Mouse (Mus musculus) kidney, postnatal 0 days (tissue): ENCODE measurements around the gene Ube2cbp. TPM values are rescaled to one million over a fixed set of nuclear protein-coding genes. Genes with fewer than 3 reads are reported as not detected.

Source experiments
- ATAC-seq: fragments of 200-750 bp; cut with Nextera tagmentation; replicated peaks from 2 replicates; pipeline ENCODE4 v1.8.0; 2017; ENCODE audit warnings: low read depth, moderate number of reproducible peaks, moderate TSS enrichment, moderate library complexity; ENCODE audit not compliant: low FRiP score
- DNase-seq: peaks from one replicate; pipeline ENCODE4 v3.0.0-alpha.2; 2016; ENCODE audit warnings: low spot score
- H3K27ac ChIP-seq: fragments of 300-500 bp; sonication (generic); 2 replicates; pipeline ENCODE4 v1.5.1; 2014; ENCODE audit warnings: mild to moderate bottlenecking
- H3K27me3 ChIP-seq: fragments of 300-500 bp; sonication (generic); 2 replicates; pipeline ENCODE4 v1.6.1; 2014; ENCODE audit warnings: low read length, mixed read lengths; ENCODE audit not compliant: insufficient read depth
- H3K36me3 ChIP-seq: fragments of 300-500 bp; sonication (generic); 2 replicates; pipeline ENCODE4 v1.6.1; 2014; ENCODE audit warnings: low read length, mixed read lengths; ENCODE audit not compliant: insufficient read depth
- H3K4me1 ChIP-seq: fragments of 300-500 bp; sonication (generic); replicated peaks from 2 replicates; pipeline ENCODE4 v1.6.1; 2014; ENCODE audit warnings: antibody characterized with exemption, low read length, mixed read lengths; ENCODE audit not compliant: insufficient read depth
- H3K4me2 ChIP-seq: fragments of 300-500 bp; sonication (generic); 2 replicates; pipeline ENCODE4 v1.6.1; 2014; ENCODE audit warnings: mild to moderate bottlenecking, low read length, moderate library complexity, mixed read lengths
- H3K4me3 ChIP-seq: fragments of 300-500 bp; sonication (generic); replicated peaks from 2 replicates; pipeline ENCODE4 v1.5.1; 2014; ENCODE audit warnings: low read depth, low read length
- H3K9ac ChIP-seq: fragments of 300-500 bp; sonication (generic); 2 replicates; pipeline ENCODE4 v1.6.1; 2014; ENCODE audit warnings: low read depth, low read length
- H3K9me3 ChIP-seq: fragments of 300-500 bp; sonication (generic); replicated peaks from 2 replicates; pipeline ENCODE4 v1.6.1; 2016; ENCODE audit warnings: low read length, inconsistent platforms, mixed read lengths
- CTCF ChIP-seq: IDR thresholded peaks from 2 replicates; pipeline ENCODE4 v1.5.1; 2016; ENCODE audit warnings: antibody characterized with exemption, low read depth, mild to moderate bottlenecking, moderate library complexity
- WGBS: fragments of 180-500 bp; shearing (Covaris S2); extraction: QIAGEN DNeasy Blood & Tissue Kit; methylation state at CpG from one replicate; pipeline ENCODE4 v1.1.7; 2014; 5-methylcytosine and 5-hydroxymethylcytosine counted together
- polyA plus RNA-seq: library from polyadenylated mRNA; unstranded; fragments of >200 nt; fragmentation: Nextera tagmentation; extraction: Ambion mirVana; gene quantifications from 2 replicates; pipeline ENCODE4 v1.2.1, GENCODE M21; 2015

Gene Ube2cbp
- polyA plus RNA-seq, 1 experiment from 2014 or later: 8.2 TPM

GRCm38 (mm10) chr9:86453626-86454025 lies 11.1 kb downstream of the Ube2cbp start:
- Histone ChIP-seq H3K4me3 (no peak overlapping the region), H3K4me2 (no peak overlapping the region), H3K36me3 (no peaks in the 10 kb centered on the region), H3K27me3 (no peaks in the 10 kb centered on the region), H3K4me1 (no peaks in the 10 kb centered on the region), H3K27ac (no peak overlapping the region), H3K9ac (no peak overlapping the region), H3K9me3 (no peaks in the 10 kb centered on the region)
- DNase-seq: no peak
- ATAC-seq: no peak
- TF ChIP-seq CTCF: no peak
- 75% methylated on average over 3 of the region's 3 CpGs for WGBS

GRCm38 (mm10) chr9:86451617-86452016 lies 13.1 kb downstream of the Ube2cbp start:
- WGBS: under 1% methylated on average over 13 of the region's 13 CpGs
- peak; percentile 81 for DNase-seq
- Histone ChIP-seq H3K27me3 (no peaks in the 10 kb centered on the region), H3K4me1 (no peaks in the 10 kb centered on the region), H3K9me3 (no peaks in the 10 kb centered on the region), H3K9ac (no peak overlapping the region), H3K4me3 (no peak overlapping the region), H3K4me2 (peak overlapping the region; percentile 41), H3K27ac (no peak overlapping the region), H3K36me3 (no peaks in the 10 kb centered on the region)
- TF ChIP-seq CTCF: peak; percentile 87
- ATAC-seq: peak; percentile 66

- Histone ChIP-seq H3K4me1 (no peaks in the 10 kb centered on the region), H3K27ac (no peak overlapping the region), H3K4me3 (no peak overlapping the region), H3K4me2 (no peak overlapping the region), H3K9me3 (no peaks in the 10 kb centered on the region), H3K27me3 (no peaks in the 10 kb centered on the region), H3K36me3 (no peaks in the 10 kb centered on the region), H3K9ac (no peak overlapping the region)
- ATAC-seq (no peak), DNase-seq (no peak)
- no peak for TF ChIP-seq CTCF
- WGBS: 53% methylated on average over 6 of the region's 6 CpGs
These were observed 13.7 kb downstream of the Ube2cbp start for GRCm38 (mm10) chr9:86451094-86451493.

DNA sequence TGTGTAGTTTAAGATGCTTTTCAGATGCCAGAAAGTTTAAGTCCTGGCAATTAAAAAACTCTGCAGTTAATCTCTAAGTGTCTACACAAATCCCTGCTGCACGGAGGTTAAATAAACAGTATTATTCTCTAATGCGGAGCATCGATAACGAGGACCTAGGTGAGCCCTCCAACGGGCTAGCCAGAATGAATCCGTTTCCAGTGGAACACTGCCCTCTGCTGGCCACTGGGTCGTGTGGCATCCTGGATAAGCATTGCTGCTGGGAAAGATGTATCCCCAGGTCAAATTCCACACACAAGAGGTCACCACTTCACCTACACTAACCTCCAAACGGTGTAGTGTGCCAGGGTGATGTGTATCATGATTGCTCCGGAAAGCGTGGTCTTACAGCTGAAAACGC lies 15.2 kb downstream of the Ube2cbp start:
- H3K4me3 ChIP-seq: no peak overlapping the region
- ATAC-seq: peak; percentile 44
- H3K9ac ChIP-seq: no peak overlapping the region
- no peak overlapping the region for H3K4me2 ChIP-seq
- no peaks in the 10 kb centered on the region for H3K36me3 ChIP-seq
- peak; percentile 97 for TF ChIP-seq CTCF
- no peak overlapping the region for H3K27ac ChIP-seq
- H3K9me3 ChIP-seq: no peaks in the 10 kb centered on the region
- DNase-seq: peak; percentile 77
- no peaks in the 10 kb centered on the region for H3K27me3 ChIP-seq
- H3K4me1 ChIP-seq: no peaks in the 10 kb centered on the region
- 1% methylated on average over 11 of the region's 11 CpGs for WGBS

DNA sequence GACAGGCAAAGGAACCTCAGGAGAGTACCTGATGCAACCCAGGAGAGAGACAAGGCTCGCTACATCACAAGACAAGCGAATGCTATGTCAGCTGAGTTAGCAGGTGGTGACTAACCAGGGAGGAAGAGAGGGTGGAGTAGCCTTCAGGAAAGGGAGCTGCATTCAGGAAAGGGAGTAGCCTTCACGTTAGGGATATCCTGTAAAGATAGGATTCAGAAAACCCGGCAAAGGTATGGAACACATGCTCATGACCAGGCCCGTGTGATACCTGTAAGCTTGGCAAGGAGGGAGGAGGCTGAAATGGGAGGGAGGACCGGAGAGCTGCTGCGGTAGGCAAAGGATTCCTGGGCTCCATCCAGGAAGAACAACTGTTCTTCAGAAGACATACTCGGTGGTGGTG lies 17.3 kb downstream of the Ube2cbp start:
- no peak for TF ChIP-seq CTCF
- ATAC-seq: no peak
- 75% methylated on average over 8 of the region's 8 CpGs for WGBS
- no peak overlapping the region for H3K4me3 ChIP-seq
- H3K4me2 ChIP-seq: no peak overlapping the region
- H3K9ac ChIP-seq: no peak overlapping the region
- H3K27ac ChIP-seq: no peak overlapping the region
- H3K27me3 ChIP-seq: no peaks in the 10 kb centered on the region
- no peaks in the 10 kb centered on the region for H3K4me1 ChIP-seq
- DNase-seq: no peak
- H3K36me3 ChIP-seq: no peaks in the 10 kb centered on the region
- no peaks in the 10 kb centered on the region for H3K9me3 ChIP-seq

- DNase-seq (no peak), ATAC-seq (no peak)
- H3K27ac ChIP-seq: no peak overlapping the region
- no peaks in the 10 kb centered on the region for H3K9me3 ChIP-seq
- H3K4me2 ChIP-seq: no peak overlapping the region
- H3K4me1 ChIP-seq: no peaks in the 10 kb centered on the region
- no peak overlapping the region for H3K9ac ChIP-seq
- WGBS: 87% methylated on average over 7 of the region's 7 CpGs
- H3K4me3 ChIP-seq: no peak overlapping the region
- TF ChIP-seq CTCF: no peak
- H3K36me3 ChIP-seq: no peaks in the 10 kb centered on the region
- no peaks in the 10 kb centered on the region for H3K27me3 ChIP-seq
These were observed 17.9 kb downstream of the Ube2cbp start for GRCm38 (mm10) chr9:86446847-86447246.

GRCm38 (mm10) chr9:86442248-86442647 lies 22.5 kb downstream of the Ube2cbp start:
- H3K27ac ChIP-seq: no peak overlapping the region
- no peak overlapping the region for H3K4me2 ChIP-seq
- DNase-seq (no peak), ATAC-seq (no peak)
- H3K36me3 ChIP-seq: no peaks in the 10 kb centered on the region
- H3K9ac ChIP-seq: no peak overlapping the region
- WGBS: 71% methylated on average over 4 of the region's 4 CpGs
- TF ChIP-seq CTCF: no peak
- H3K4me1 ChIP-seq: no peaks in the 10 kb centered on the region
- no peak overlapping the region for H3K4me3 ChIP-seq
- no peaks in the 10 kb centered on the region for H3K27me3 ChIP-seq
- H3K9me3 ChIP-seq: no peaks in the 10 kb centered on the region
